ENCODE assay signal across 13 mouse cellular contexts in the genomic region with DNA sequence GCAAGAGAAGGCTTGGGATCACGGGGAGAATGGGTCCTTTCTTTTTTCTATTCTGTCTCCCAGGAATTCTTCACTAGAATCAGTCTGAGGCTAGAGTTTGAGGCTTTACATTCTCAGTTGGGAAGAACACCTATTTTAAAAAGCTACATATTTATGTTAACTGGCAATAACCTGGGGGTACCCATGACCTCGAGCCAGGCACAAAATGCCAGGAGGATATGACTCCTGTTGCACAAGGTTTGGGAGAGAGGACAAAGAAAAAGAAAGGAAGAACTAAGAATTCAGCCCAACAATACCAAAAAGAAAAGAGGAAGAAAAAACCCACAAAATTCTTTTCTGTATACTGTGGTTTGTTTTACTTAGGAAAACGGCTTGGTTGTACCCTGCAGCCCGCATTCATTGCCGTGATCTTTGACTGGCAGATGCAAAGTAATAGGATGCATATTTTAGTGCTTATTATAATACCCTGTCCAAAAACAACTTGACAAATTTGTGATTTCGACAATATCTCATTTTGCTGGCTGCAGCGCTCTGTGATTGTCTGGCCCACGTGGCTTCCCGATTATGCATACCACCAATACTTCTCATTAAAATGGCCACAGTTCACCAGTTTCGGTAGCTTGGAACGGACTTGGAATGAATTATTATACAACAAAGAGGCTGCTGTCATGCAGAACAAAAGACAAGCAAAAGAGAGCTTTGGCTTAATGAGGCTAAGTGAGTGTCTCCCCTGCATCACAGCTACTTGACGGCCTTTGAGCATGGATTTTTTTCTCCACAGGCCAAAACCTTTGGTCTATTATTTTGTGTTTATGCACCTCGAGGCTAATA.
DNase-seq lines count a peak whose midpoint lies in the region; ATAC-seq lines count a peak whose summit lies in the region.
"Had no signal": no experiment of that assay in that cellular context is flagged by ENCODE, and none has a peak within 500 bp of the region (broad histone marks: within the 10 kb centered on the region; RNA-seq: fewer than 3 reads in every experiment).

No protein-coding gene starts in this region.

- H3K4me1 ChIP-seq in forebrain, embryonic 15.5 days: peaks cover 19% of the 10 kb centered on the region
- no peaks in the 10 kb centered on the region for H3K4me1 ChIP-seq in neural tube, embryonic 14.5 days (ENCODE audit: control insufficient read depth, insufficient read depth, low read length)
- H3K4me1 ChIP-seq: embryonic facial prominence, embryonic 12.5 days; liver, embryonic 15.5 days; megakaryocyte, embryonic 14.5 days had no signal

- peak; percentile 15 to 29 for DNase-seq in left cerebral cortex, adult 9 months (ENCODE audit: low spot score in 2 of 2)
- DNase-seq in left cerebral cortex, adult 18-20 months (ENCODE audit: low spot score in 2 of 2): no peak
- peak; percentile 3 to 54 for DNase-seq in layer of hippocampus, adult 18-20 months (ENCODE audit: low spot score in 2 of 2)
- no peak for DNase-seq in spleen, postnatal 10 days (ENCODE audit: low spot score in 2 of 2)
- no peak for DNase-seq in thymus, postnatal 36 days
- DNase-seq in adrenal gland, adult 18-20 months (ENCODE audit: low spot score in 2 of 2): no peak
- DNase-seq: gastrocnemius, postnatal 25 days; thymus, adult 2 months had no signal

- no peak overlapping the region for H3K9ac ChIP-seq in forebrain, embryonic 15.5 days (replicated peaks)
- no peak overlapping the region for H3K9ac ChIP-seq in neural tube, embryonic 14.5 days (replicated peaks; ENCODE audit: low read depth, low read length)
- H3K9ac ChIP-seq: embryonic facial prominence, embryonic 12.5 days; liver, embryonic 15.5 days had no signal

- H3K36me3 ChIP-seq in forebrain, embryonic 15.5 days: no peaks in the 10 kb centered on the region
- no peaks in the 10 kb centered on the region for H3K36me3 ChIP-seq in neural tube, embryonic 14.5 days (ENCODE audit: control insufficient read depth, insufficient read depth, low read length)
- H3K36me3 ChIP-seq: embryonic facial prominence, embryonic 12.5 days; liver, embryonic 15.5 days had no signal

- no peak overlapping the region for H3K4me3 ChIP-seq in forebrain, embryonic 15.5 days
- H3K4me3 ChIP-seq in neural tube, embryonic 14.5 days (ENCODE audit: low read depth, low read length): no peak overlapping the region
- H3K4me3 ChIP-seq: embryonic facial prominence, embryonic 12.5 days; liver, embryonic 15.5 days; megakaryocyte, embryonic 14.5 days had no signal

- no peaks in the 10 kb centered on the region for H3K9me3 ChIP-seq in forebrain, embryonic 15.5 days
- no peaks in the 10 kb centered on the region for H3K9me3 ChIP-seq in neural tube, embryonic 14.5 days (ENCODE audit: control insufficient read depth, low read length)
- H3K9me3 ChIP-seq: embryonic facial prominence, embryonic 12.5 days; liver, embryonic 15.5 days had no signal

- peak overlapping the region; percentile 32; the same call in 1 of the 2 replicates for H3K4me2 ChIP-seq in forebrain, embryonic 15.5 days (replicated peaks)
- no peak overlapping the region for H3K4me2 ChIP-seq in neural tube, embryonic 14.5 days (ENCODE audit: low read depth, low read length)
- H3K4me2 ChIP-seq: embryonic facial prominence, embryonic 12.5 days; liver, embryonic 15.5 days had no signal

- peak overlapping the region; percentile 65 for H3K27ac ChIP-seq in forebrain, embryonic 15.5 days (replicated peaks)
- no peak overlapping the region for H3K27ac ChIP-seq in neural tube, embryonic 14.5 days (ENCODE audit: low read depth, low read length)
- H3K27ac ChIP-seq: embryonic facial prominence, embryonic 12.5 days; liver, embryonic 15.5 days had no signal

- peak; percentile 98 for ATAC-seq in forebrain, embryonic 15.5 days (replicated peaks)
- ATAC-seq in neural tube, embryonic 14.5 days (ENCODE audit: low read depth): peak; percentile 65; the same call in 1 of the 2 replicates

- no peaks in the 10 kb centered on the region for H3K27me3 ChIP-seq in forebrain, embryonic 15.5 days
- no peaks in the 10 kb centered on the region for H3K27me3 ChIP-seq in neural tube, embryonic 14.5 days (ENCODE audit: control insufficient read depth, insufficient read depth, low read length)
- H3K27me3 ChIP-seq: embryonic facial prominence, embryonic 12.5 days; liver, embryonic 15.5 days; megakaryocyte, embryonic 14.5 days had no signal

- 7% methylated on average over 13 of the region's 13 CpGs for WGBS in forebrain, embryonic 15.5 days
- 38% methylated on average over 13 of the region's 13 CpGs for WGBS in neural tube, embryonic 14.5 days

Comparison
In these comparisons a context has a peak if more than half of its experiments do, and no peak if none do; other contexts are left out.
1. DNase-seq: peak in left cerebral cortex, adult 9 months (2 of 2) and layer of hippocampus, adult 18-20 months (2 of 2); none in left cerebral cortex, adult 18-20 months (0 of 2), spleen, postnatal 10 days (0 of 2), thymus, postnatal 36 days (0 of 2) and adrenal gland, adult 18-20 months (0 of 2).